Mouse (Mus musculus): ENCODE data around the gene Clic4.

GRCm38 (mm10) chr4:135267521-135267920 is 5.1 kb downstream of the Clic4 start:
- TF ChIP-seq CTCF (IDR thresholded peaks at IDR 0.05; ENCODE audit: extremely low read depth, insufficient read depth, insufficient read length, insufficient replicate concordance) (no peak), POLR2A (IDR thresholded peaks at IDR 0.05; ENCODE audit: low read depth, low read length) (no peak)
